Mouse (Mus musculus) gastrocnemius, adult 8-10 months (tissue): Measurements from ENCODE around the gene Rdh7. TPM values are rescaled to one million over a fixed set of nuclear protein-coding genes. Genes with fewer than 3 reads are reported as not detected.
"Not testable (repeated sequence)": the region's sequence is repeated elsewhere in the genome, so short reads cannot be mapped to it uniquely, and the experiment has no call there.

Source experiments
- DNase-seq, 2 experiments: peaks; one replicate each; pipeline ENCODE4 v3.0.0; 2022; ENCODE audit warnings: low spot score in 2 of 2
- total RNA-seq, 4 experiments: library from RNA; stranded (reverse); gene quantifications; 2 replicates each; pipeline ENCODE4 v1.2.4; 2022

Rdh7 gene
- total RNA-seq = under 1 TPM in 1 of 4 experiments, not detected in 3; 0.40 TPM

DNA sequence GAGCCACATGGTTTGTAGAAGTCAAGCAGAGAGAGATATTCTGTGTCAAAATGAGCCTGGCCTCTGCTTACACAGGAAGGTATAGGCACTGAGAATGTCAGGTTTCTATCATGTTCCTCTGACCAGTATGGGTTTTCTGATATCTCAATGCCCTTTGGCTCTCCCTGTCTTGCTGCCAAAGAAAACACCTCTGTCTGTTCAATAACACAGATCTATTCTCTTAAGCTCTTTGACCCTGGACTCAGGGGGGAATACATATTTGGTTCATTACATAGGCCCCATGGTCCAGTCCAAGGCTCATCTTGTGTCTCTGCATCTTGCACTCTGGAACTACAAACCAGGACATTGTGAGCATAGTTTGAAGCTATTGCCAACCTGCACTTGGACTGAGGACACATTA is at the start of gene Rdh7:
Gene Rdh7, minus strand, starts transcription at position 213 of the 400 bp plus-strand sequence.
- no peak for DNase-seq

DNA sequence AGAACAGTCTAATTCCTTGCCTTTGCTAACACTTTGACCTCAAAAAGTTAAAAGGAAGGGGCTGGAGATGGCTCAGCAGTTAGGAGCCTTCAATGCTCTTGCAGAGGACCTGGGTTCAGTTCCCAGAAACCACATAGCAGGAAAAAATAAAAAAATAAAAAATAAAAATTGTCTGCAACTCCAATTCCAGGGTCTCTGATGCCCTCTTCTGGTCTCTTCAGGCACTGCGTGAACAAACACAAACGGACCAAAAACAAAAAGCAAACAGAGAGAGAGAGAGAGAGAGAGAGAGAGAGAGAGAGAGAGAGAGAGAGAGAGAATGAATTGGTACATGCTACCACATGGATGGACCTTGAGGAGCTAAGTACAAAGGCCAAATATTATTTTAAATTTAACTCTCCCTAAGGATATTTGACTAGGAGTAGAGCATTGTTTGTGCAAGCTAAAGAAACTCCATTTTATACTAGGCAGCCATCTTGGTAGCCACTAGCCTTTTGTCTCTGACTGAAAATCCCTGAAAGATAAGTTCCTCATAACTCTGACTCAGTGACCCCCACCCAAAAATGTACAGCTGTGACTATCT is 48.9 kb upstream of the Rdh7 start:
- peak; percentile 14 to 15 for DNase-seq

DNA sequence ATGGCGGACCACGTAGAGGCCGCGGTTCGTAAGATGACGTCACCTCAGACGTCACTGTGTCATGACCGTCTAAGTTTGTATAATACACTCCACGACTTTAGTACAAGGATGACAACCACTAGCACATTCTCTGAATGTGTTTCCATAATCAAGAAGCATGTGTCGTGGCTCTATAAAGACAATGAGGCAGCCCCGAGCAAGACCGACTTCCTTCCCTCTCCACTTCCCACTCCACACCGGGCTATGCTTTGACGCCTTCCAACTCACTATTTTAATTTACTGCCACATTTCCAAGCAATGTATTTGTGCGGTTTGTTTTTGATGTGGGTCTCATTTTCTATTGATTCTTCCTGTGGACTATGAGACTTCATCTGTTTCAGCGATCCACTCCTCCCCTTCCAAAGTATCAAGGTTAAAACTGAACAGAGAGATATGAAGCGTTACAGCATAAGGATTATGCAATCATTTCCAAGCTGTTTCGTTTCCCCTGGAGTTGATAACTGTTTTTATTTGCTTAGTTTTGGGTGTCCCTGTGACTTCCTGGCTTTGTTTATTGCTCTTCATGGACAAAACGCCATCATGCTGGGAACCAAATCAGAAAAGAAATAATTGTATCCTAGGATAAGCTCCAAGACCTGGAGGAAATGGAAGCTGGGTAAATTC is 48.3 kb upstream of the Rdh7 start:
- DNase-seq = no peak

DNA sequence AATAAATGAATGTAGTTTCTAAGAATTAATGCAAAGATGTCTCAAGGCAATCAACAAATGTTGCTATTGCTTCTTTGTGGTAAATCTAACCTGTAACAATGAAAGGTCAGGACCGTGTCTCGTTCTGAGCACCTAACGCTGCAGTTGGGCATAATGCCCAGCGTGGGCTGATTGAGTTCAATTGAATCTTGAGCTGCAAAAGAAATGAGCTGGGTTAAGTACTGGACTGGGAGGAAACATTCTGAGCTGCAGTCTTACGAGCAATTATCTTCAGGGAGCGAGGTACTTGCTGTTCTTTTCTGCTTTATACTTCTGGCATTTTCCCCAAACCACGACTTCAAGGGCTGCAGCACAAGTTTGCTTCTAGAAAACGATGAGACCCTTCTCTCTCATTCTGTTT is 47.7 kb upstream of the Rdh7 start:
- no peak for DNase-seq

DNA sequence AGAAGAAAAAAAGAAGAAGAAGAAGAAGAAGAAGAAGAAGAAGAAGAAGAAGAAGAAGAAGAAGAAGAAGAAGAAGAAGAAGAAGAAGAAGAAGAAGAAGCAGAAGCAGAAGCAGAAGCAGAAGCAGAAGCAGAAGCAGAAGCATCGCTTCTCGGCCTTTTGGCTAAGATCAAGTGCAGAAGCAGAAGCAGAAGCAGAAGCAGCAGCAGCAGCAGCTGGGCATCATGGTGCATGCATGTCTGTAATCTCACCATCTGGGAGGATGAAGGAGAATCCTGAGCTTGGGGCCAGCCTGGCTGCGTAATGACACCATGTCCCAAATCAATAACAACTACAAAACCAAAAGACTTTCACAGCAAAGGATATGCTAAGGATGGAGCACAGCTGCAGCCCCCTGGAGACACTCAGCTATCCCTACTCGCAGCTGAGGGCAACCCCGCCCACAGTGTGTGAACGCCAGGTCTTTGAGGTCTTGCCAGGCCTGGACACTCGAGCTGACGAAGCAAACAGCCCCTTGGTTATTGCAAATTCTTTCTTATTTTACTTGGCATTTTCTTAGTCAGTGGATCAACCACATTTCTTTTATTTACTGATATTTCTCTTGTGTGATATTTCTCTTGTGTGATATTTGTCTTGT is 43.8 kb upstream of the Rdh7 start:
- DNase-seq = peak; percentile 23 to 31

DNA sequence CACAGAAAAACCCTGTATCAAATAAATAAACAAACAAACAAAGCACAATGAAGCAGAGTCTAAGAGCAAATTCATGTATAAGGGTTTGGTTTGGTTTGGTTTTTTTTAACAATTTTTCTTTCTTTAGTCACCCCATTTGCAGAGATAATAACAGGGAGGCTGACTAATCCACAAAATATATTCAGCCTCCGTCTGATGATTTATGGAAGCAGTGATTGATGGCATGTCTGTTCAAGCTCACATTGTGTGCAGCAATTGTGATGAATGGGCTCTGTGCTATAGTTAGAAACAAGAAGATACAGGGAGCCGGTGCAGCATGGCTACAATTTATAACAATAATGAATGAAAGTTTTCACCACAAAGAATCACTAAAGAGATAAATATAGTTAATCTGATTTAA is 39.1 kb upstream of the Rdh7 start:
- DNase-seq = no peak

DNA sequence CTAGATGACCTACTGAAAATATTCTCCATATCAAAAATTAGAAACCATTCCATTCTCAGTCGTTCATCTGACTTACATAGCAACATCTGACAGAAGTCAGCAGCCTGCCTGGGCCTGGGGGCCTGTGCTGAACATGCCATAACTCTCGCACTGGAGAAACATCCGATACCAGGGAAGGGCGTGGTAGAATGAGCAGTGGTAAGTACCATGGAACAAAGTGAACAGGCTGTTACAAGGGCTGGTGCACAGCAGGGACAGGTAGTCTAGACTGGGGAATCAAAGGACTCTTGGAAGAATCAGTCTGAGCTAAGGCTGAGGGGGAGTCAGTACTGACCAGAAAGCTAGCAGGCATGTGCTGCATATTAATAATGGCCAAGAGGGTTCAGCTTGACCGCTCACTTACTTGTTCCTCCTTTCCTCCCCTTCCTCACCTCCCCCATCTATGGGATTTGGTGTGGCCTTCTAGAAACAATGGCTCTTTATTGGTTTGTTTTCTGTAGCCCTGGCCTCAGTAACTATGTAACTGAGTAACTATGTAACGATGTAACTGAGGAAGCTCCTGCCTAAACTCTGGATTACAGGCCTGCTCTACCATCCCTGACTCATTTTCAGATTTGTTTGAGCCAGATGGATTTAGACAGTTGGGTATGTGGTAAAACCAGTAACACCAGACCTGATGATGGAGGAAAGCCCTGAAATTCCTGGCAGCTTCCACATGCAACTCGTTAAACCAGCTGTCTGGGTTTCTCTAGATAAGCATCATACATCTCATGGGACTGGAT is 36.2 kb upstream of the Rdh7 start:
- no peak for DNase-seq

DNA sequence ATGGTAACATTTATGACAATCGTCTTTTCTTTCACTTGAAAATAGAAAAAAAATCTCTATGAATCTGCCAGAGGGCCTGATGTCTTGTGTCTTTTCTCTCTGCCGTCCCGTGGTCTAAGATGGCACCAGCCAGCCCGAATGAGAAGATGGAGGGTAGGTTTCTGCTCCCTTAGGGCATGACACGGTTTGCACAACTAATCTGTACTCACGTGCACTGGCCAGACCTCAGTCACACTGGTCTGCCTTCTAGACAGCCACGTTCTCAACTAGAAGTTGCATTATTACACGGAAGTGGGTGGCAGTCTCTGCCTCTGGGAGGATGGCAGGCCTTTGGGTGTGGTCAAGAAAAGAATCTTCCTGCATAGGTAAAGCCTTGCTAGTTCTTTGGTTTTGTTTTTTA is 34.4 kb upstream of the Rdh7 start:
- DNase-seq = no peak

DNA sequence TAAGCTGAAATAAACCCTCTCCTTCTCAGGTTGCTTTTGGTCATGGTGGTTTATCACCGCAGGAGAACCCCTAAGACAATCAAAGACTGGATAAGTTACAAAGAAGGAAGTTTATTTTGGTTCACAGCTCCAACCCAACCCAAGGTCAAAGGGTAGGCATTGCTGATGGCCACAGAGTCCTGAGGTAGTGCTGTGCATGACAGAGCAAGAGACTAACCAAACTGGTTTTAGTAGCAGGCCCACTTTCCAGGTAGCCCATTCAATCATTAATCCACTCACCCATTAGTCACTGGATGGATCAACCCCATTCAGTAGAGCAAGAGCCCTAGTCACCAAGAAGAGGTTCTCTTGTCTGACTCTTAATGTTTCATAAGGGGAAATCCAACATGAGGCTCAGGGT is 33.6 kb upstream of the Rdh7 start:
- no peak for DNase-seq

DNA sequence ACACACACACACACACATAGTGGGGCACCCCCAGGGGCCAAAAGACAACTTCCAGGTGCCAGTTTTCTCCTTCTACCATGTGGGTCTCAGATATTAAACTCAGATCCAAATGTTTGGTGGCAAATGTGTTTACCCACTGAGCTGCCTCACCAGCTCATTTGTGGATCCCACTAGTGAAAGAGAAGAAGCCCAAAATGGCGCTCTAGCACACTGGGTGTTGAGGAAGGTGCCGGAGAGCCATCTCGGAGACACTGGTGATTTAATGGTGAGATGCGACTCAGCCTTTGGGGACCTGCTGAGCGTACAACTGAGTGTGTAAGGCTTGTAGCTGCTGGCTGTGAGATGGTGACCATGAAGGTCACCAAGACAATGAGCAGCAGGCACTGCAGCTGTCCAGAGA is 29.0 kb upstream of the Rdh7 start:
- no peak for DNase-seq

DNA sequence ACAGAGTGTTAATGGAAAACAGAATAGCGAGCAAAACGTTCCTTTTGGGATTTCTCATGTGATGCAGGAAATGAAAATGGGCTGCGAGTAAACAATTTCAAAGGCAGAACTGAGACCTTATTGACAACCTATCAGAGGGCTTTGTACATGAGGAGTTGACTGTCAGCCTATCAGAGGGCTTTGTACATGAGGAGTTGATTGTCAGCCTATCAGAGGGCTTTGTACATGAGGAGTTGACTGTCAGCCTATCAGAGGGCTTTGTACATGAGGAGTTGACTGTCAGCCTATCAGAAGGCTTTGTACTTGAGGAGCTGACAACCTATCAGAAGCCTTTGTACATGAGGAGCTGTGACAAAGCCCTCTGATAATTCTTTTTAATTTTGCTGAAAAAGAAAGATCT is 28.6 kb upstream of the Rdh7 start:
- not testable (repeated sequence) for DNase-seq

DNA sequence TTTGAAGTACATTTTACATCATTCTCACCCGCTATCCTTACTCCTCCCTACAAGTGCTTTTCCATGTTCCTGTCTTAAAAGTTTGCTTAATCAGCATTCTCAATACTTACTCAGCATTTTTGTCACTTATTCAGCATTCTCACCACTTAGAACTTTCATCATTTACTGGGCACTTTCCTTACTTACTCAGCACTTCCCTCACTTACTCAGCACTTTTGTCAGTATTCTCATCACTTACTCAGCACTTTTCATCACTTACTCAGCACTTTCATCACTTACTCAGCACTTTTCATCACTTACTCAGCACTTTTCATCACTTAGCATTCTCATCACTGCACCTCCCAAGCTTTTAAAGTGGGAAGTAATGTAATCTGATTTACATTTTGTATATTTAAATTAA is 27.0 kb upstream of the Rdh7 start:
- no peak for DNase-seq

DNA sequence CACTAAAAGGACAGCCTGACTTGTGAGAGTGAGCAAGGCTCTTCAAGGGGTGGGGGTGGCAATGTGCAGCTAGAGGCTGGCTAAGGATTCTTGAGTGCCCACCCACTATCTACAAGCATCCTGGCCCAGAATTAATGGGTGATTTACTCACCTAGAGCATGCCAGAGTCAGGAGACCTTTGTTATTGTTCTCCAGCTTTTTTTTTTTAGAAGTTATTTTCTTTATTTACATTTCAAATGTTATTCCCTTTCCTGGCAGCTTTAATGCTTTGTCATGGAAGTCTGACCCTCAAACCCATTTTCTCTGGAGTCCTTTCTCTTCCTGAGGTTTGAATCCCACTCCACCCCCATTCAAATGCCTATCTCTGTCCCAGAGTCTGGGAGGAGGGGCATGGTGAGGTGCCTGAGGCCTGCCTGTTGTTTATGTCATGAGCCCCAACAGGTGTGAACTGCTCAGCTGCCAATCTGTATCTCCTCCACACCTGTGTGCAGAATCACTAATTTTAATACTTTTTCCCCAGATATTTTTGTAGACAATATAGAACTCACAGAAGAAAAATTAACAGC is 18.9 kb upstream of the Rdh7 start:
- DNase-seq = no peak

DNA sequence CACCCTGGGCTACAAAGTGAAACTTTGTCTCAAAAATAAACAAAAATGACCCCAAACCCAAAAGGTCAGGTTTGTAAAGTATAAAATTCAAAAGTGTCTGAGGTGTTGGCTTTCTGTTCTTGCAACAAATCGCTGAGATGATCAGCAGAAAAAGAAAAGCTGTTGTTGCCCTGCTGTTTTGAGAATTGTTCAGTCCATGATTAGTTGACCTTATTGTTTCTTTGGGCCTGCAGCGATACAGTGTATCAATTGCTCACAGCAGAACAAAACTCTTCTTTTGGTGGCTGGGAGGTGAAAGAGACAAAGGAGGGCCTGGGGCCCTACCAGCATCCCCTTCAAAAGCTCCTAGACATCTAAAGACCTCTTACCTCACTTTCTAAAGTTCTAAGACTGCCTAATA is 17.5 kb upstream of the Rdh7 start:
- no peak for DNase-seq

DNA sequence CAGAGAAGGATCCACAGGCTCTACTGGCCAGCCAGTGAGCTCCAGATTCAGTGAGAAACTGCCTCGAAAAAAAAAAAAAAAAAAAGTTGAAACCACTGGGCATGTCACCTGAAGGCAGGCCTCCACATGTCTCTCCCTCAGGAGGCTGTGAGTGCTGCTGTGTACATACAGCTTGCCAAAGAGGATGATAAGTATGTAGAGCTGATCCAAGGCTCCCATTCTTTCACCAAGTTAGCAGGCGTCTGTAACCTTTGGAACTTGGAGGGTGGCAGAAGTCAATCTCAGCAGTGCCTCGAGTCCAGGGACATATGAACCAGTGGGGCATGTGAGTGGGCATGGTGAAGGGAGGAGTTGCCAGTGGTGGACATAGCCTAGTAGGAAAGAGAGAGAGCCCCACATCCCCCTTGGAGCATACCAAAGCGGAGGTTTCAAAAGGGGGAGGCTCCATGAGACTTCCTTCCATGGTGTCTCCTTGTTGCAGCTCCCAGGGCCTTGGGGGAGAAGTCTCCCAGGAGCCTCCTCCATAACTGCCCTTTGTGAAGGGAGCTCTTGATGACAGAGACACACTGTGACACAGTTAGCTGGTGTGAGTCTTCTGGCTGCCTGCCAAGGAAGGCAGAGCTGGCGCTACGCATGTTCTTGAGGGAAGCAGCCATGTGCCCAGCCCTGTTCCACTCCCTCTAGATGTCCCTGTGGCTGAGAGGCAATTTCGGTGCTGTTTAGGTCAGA is 16.3 kb upstream of the Rdh7 start:
- no peak for DNase-seq

DNA sequence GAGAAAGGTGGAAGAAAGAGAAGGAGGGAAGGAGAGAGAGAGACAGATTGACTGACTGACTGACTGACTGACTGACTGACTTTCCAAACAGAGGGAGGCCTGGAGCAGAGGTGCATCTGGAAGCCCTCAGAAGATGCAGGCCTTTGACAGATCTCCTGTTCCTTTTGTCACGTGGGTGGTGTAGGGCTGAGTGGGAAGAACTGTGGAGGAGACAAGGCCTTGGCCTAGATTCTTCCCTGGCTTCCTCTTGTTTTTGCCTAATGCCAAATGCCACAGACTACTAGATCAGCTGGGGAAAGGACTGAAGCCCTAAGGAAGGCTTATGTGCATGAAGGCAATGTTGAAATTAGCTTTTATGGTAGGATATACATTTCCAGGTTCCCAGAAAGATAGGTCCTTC is 14.5 kb upstream of the Rdh7 start:
- DNase-seq = no peak

DNA sequence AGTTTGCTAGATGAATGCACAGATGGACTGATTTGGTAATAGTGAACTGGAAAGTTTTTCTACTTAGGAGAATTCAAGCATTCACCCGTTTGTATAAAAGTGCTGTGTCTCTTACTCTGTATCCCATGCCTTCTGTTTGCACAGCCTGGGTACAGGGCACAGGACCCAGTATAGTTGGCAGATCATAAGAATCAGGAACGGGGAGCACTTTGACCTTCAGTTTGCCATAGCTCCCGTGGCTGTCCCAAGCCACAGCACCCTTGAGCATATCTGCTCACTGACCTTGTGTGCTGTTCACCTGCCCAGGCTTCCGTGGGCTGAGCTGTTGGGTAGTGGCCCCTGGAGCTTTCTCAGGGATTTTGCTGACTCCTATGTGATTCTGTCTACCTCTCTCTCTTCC is 13.1 kb upstream of the Rdh7 start:
- no peak for DNase-seq

DNA sequence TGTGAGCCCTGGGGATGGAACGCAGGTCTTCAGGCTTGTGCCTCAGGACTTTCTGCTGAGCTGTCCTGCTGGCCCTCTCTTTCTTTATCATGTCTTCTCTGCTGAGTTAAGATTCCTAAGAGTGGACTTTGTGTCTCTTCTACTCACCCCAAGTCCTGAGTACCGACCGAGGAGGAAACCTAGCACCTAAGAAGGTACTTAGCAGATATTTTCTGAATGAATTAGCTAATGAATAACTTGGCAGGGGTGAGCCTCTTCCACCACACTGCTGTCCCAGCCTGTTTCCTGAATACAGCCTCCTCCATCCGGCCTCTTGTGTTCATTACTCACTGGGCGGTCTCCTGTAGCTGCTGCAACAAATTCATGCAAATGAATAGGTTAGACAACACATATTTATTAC is 11.2 kb upstream of the Rdh7 start:
- no peak for DNase-seq

DNA sequence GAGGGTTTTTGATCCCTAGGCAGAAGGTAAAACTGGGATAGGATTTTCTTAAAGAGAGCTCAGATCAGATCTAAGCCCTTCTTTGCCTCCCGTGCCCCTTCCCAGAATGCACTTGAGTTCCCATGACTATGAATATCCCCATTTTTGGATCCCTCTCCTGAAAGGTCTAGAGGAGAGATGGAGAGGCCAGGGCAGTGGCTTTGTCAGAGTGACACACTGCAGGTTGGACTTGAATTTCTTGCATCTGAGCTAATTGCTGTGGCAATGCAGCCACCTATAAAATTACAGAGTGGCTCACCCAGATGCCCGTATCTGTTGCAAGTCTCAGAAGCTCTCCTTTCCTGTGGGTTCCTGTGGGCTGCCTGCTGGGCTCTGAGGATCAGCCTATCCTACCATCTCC is 9.6 kb upstream of the Rdh7 start, which contains the start of gene Sdr9c7:
Gene Sdr9c7, plus strand, starts transcription at position 301 of the 400 bp plus-strand sequence.
- no peak for DNase-seq

DNA sequence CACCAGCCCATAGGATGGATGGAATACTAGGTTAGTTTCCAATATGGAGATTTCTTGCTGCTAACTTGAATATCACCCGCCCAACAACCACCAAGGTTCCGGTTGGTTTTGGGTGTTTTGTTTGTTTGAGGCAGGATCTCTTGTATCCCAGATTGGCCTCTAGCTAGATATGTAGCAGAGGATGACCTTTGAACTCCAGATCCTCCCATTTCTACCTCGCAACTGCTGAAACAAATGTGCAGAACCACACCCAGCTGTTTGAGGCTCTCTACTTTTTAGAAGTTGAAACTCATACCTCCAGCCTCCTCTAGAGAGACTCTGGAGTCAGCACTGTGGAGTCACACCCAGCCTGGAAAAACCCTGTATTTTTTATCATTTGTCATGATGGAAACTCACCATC is 8.9 kb upstream of the Rdh7 start:
- no peak for DNase-seq

DNA sequence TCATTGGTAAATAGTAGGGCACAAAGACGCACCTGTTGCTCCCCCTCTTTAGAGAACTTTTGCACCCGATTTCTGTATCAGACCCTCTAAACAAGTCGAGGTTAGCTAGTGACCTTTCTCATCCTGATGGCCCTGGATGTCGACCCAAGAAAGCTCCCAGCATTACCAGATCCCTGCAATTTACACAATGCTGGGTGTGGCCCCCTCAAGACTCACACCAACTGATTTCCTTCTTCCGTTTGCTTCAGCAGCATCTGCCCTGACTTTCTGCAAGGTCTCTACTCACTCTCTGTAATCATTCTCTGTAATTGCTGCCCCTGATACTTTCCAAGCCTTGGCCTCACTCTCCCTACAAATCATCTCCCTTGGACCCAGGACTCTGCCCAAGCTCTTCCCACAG is 8.1 kb upstream of the Rdh7 start:
- no peak for DNase-seq
